Mouse (Mus musculus) stomach, embryonic 16.5 days (tissue): Measurements from ENCODE around the gene Ell3. TPM values are rescaled to one million over a fixed set of nuclear protein-coding genes. Genes with fewer than 3 reads are reported as not detected.
"Not testable (repeated sequence)": the region's sequence is repeated elsewhere in the genome, so short reads cannot be mapped to it uniquely, and the experiment has no call there.

Source experiments
- ATAC-seq: fragments of 200-750 bp; cut with Nextera tagmentation; 2 replicates; pipeline ENCODE4 v1.8.0; 2017; ENCODE audit warnings: moderate number of reproducible peaks, moderate TSS enrichment; ENCODE audit not compliant: insufficient read depth, low FRiP score
- H3K27ac ChIP-seq: fragments of 300-500 bp; sonication (generic); 2 replicates; pipeline ENCODE4 v1.5.1; 2014; ENCODE audit warnings: low read length
- H3K27me3 ChIP-seq: fragments of 300-500 bp; sonication (generic); 2 replicates; pipeline ENCODE4 v1.6.1; 2014; ENCODE audit warnings: low read length, control low read depth, mixed read lengths; ENCODE audit not compliant: control insufficient read depth, insufficient read depth
- H3K36me3 ChIP-seq: fragments of 300-500 bp; sonication (generic); 2 replicates; pipeline ENCODE4 v1.6.1; 2014; ENCODE audit warnings: low read length; ENCODE audit not compliant: control insufficient read depth, insufficient read depth
- H3K4me1 ChIP-seq: fragments of 300-500 bp; sonication (generic); 2 replicates; pipeline ENCODE4 v1.6.1; 2014; ENCODE audit warnings: low read length, control low read depth, mixed read lengths; ENCODE audit not compliant: control insufficient read depth, insufficient read depth
- H3K4me2 ChIP-seq: fragments of 300-500 bp; sonication (generic); 2 replicates; pipeline ENCODE4 v1.6.1; 2014; ENCODE audit warnings: low read depth, low read length, mixed read lengths
- H3K4me3 ChIP-seq: fragments of 300-500 bp; sonication (generic); replicated peaks from 2 replicates; pipeline ENCODE4 v1.5.1; 2014; ENCODE audit warnings: mild to moderate bottlenecking, low read length
- H3K9ac ChIP-seq: fragments of 300-500 bp; sonication (generic); 2 replicates; pipeline ENCODE4 v1.6.1; 2014; ENCODE audit warnings: low read length
- H3K9me3 ChIP-seq: fragments of 300-500 bp; sonication (generic); replicated peaks from 2 replicates; pipeline ENCODE4 v1.6.1; 2016; ENCODE audit warnings: low read length, control low read depth; ENCODE audit not compliant: control insufficient read depth
- WGBS: fragments of 180-500 bp; shearing (Covaris S2); extraction: QIAGEN DNeasy Blood & Tissue Kit; methylation state at CpG from one replicate; pipeline ENCODE4 v1.1.7; 2014; 5-methylcytosine and 5-hydroxymethylcytosine counted together
- polyA plus RNA-seq: library from polyadenylated mRNA; unstranded; fragments of >200 nt; fragmentation: Nextera tagmentation; extraction: Ambion mirVana; gene quantifications from 2 replicates; pipeline ENCODE4 v1.2.1, GENCODE M21; 2015

Ell3 gene
- polyA plus RNA-seq: 8.7 and 8.8 TPM in 2 replicates

- Histone ChIP-seq H3K36me3 (0 out of 2 replicates have a peak, but pooled peaks cover 3% of the 10 kb centered on the region), H3K4me3 (no peak within 1 kb of the TSS), H3K4me2 (peak within 1 kb of the TSS; percentile 81), H3K27me3 (no peaks in the 10 kb centered on the region), H3K27ac (no peak within 1 kb of the TSS), H3K9me3 (no peaks in the 10 kb centered on the region), H3K9ac (no peak within 1 kb of the TSS), H3K4me1 (peaks cover 11% of the 10 kb centered on the region)
- ATAC-seq: no peak
- 86% methylated on average over 1 of the region's 1 CpGs for WGBS
Measured at GRCm38 (mm10) chr2:121444178-121444577, at the start of gene Ell3. TSS of gene Ell3 (minus strand) at chr2:121444278.

- not testable (repeated sequence) for ATAC-seq, H3K9me3 ChIP-seq, H3K4me1 ChIP-seq, H3K36me3 ChIP-seq, H3K27me3 ChIP-seq, H3K9ac ChIP-seq, H3K4me3 ChIP-seq, H3K27ac ChIP-seq, H3K4me2 ChIP-seq
- WGBS: 78% methylated on average over 1 of the region's 2 CpGs
Measured at GRCm38 (mm10) chr2:121484403-121484802, 40.3 kb upstream of the Ell3 start.

GRCm38 (mm10) chr2:121483576-121483975, 39.5 kb upstream of the Ell3 start:
- H3K4me3 ChIP-seq: no peak overlapping the region
- no peak for ATAC-seq
- 80% methylated on average over 8 of the region's 8 CpGs for WGBS
- H3K9me3 ChIP-seq: no peaks in the 10 kb centered on the region
- no peak overlapping the region for H3K9ac ChIP-seq
- no peak overlapping the region for H3K4me2 ChIP-seq
- H3K27ac ChIP-seq: no peak overlapping the region
- H3K4me1 ChIP-seq: no peaks in the 10 kb centered on the region
- H3K36me3 ChIP-seq: no peaks in the 10 kb centered on the region
- H3K27me3 ChIP-seq: no peaks in the 10 kb centered on the region

GRCm38 (mm10) chr2:121480916-121481315, 36.8 kb upstream of the Ell3 start:
- not testable (repeated sequence) for ATAC-seq, H3K4me1 ChIP-seq, H3K4me3 ChIP-seq, H3K27ac ChIP-seq, H3K27me3 ChIP-seq, H3K4me2 ChIP-seq, H3K9me3 ChIP-seq, H3K36me3 ChIP-seq, H3K9ac ChIP-seq
- WGBS: 83% methylated on average over 13 of the region's 13 CpGs

- Histone ChIP-seq H3K4me1 (no peaks in the 10 kb centered on the region), H3K27me3 (no peaks in the 10 kb centered on the region), H3K36me3 (no peaks in the 10 kb centered on the region), H3K9me3 (no peaks in the 10 kb centered on the region), H3K4me2 (no peak overlapping the region), H3K27ac (no peak overlapping the region), H3K9ac (no peak overlapping the region), H3K4me3 (no peak overlapping the region)
- ATAC-seq: no peak
- 57% methylated on average over 3 of the region's 3 CpGs for WGBS
Measured at GRCm38 (mm10) chr2:121480498-121480897, 36.4 kb upstream of the Ell3 start.

GRCm38 (mm10) chr2:121477491-121478266, 33.6 kb upstream of the Ell3 start:
- WGBS: 83% methylated on average over 3 of the region's 3 CpGs
- ATAC-seq: no peak
- no peak overlapping the region for H3K9ac ChIP-seq
- H3K36me3 ChIP-seq: no peaks in the 10 kb centered on the region
- no peak overlapping the region for H3K4me3 ChIP-seq
- H3K27me3 ChIP-seq: no peaks in the 10 kb centered on the region
- H3K4me1 ChIP-seq: no peaks in the 10 kb centered on the region
- H3K4me2 ChIP-seq: no peak overlapping the region
- no peaks in the 10 kb centered on the region for H3K9me3 ChIP-seq
- H3K27ac ChIP-seq: no peak overlapping the region

- not testable (repeated sequence) for H3K9ac ChIP-seq, H3K27ac ChIP-seq, H3K9me3 ChIP-seq, H3K4me1 ChIP-seq, H3K4me2 ChIP-seq, H3K36me3 ChIP-seq, H3K4me3 ChIP-seq, ATAC-seq, H3K27me3 ChIP-seq
- 96% methylated on average over 2 of the region's 2 CpGs for WGBS
Measured at GRCm38 (mm10) chr2:121475306-121475705, 31.2 kb upstream of the Ell3 start.

- 0 out of 2 replicates have a peak, but pooled peaks have one; percentile 30 for ATAC-seq
- no peaks in the 10 kb centered on the region for H3K27me3 ChIP-seq
- no peaks in the 10 kb centered on the region for H3K36me3 ChIP-seq
- no peaks in the 10 kb centered on the region for H3K4me1 ChIP-seq
- H3K27ac ChIP-seq: peak overlapping the region; percentile 24; the same call in 1 of the 2 replicates
- H3K9ac ChIP-seq: peak overlapping the region; percentile 57
- 28% methylated on average over 8 of the region's 8 CpGs for WGBS
- peak overlapping the region; percentile 51 for H3K4me2 ChIP-seq
- no peaks in the 10 kb centered on the region for H3K9me3 ChIP-seq
- H3K4me3 ChIP-seq: peak overlapping the region; percentile 59
Measured at GRCm38 (mm10) chr2:121474180-121474535, 30.1 kb upstream of the Ell3 start.

GRCm38 (mm10) chr2:121473301-121474179, 29.5 kb upstream of the Ell3 start, which contains the start of gene Mfap1b:
TSS of gene Mfap1b (minus strand) at chr2:121474067.
- peak within 1 kb of the TSS; percentile 59 for H3K4me3 ChIP-seq
- not testable (repeated sequence) for H3K9me3 ChIP-seq, H3K36me3 ChIP-seq, H3K27me3 ChIP-seq, H3K4me1 ChIP-seq
- WGBS: 5% methylated on average over 39 of the region's 41 CpGs
- ATAC-seq: peak; percentile 92
- peak within 1 kb of the TSS; percentile 24; the same call in 1 of the 2 replicates for H3K27ac ChIP-seq
- H3K9ac ChIP-seq: peak within 1 kb of the TSS; percentile 73
- peak within 1 kb of the TSS; percentile 66 for H3K4me2 ChIP-seq
